Mouse (Mus musculus): ENCODE measurements around the gene Rpl4. TPM values are rescaled to one million over a fixed set of nuclear protein-coding genes. Genes with fewer than 3 reads are reported as not detected.

Gene Rpl4
- polyA plus RNA-seq, 1 experiment from 2014 or later = 668 TPM

- Histone ChIP-seq H3K27me3 (no peaks in the 10 kb centered on the region), H3K4me2 (no peak overlapping the region), H3K4me3 (no peak overlapping the region), H3K9ac (no peak overlapping the region), H3K9me3 (no peaks in the 10 kb centered on the region), H3K27ac (replicated peaks) (no peak overlapping the region), H3K36me3 (no peaks in the 10 kb centered on the region), H3K4me1 (replicated peaks) (peaks cover 17% of the 10 kb centered on the region; the same call in 1 of the 2 replicates)
- ATAC-seq (ENCODE audit: low read depth) = no peak
Observed at GRCm38 (mm10) chr9:64225805-64226204, 52.6 kb downstream of the Rpl4 start.

GRCm38 (mm10) chr9:64227736-64228135 is 54.6 kb downstream of the Rpl4 start:
- H3K4me3 ChIP-seq = no peak overlapping the region
- no peak overlapping the region for H3K9ac ChIP-seq
- no peak for ATAC-seq (ENCODE audit: low read depth)
- 86% methylated on average over 12 of the region's 12 CpGs for WGBS
- no peak overlapping the region for H3K4me2 ChIP-seq
- H3K27ac ChIP-seq (replicated peaks) = no peak overlapping the region
- peaks cover 36% of the 10 kb centered on the region for H3K4me1 ChIP-seq (replicated peaks)
- no peaks in the 10 kb centered on the region for H3K9me3 ChIP-seq
- no peaks in the 10 kb centered on the region for H3K27me3 ChIP-seq
- H3K36me3 ChIP-seq = no peaks in the 10 kb centered on the region

Small RNA genes within 50 kb of the gene (microRNA-seq; reads per million reads assigned to microRNA genes)
- not detected for gene Gm24106

Other genes starting within 250 kb of the Rpl4 start
- 3.8 and 4.1 TPM in 2 replicates for gene Smad6, start 151.3 kb upstream of the Rpl4 start, polyA plus RNA-seq (2015; fragmentation: Nextera tagmentation; extraction: Ambion mirVana)
- not detected in 2 replicates for gene Lctl, start 56.2 kb upstream of the Rpl4 start, polyA plus RNA-seq (2015; fragmentation: Nextera tagmentation; extraction: Ambion mirVana)
- gene Zwilch, start 271 bp upstream of the Rpl4 start, polyA plus RNA-seq (2015; fragmentation: Nextera tagmentation; extraction: Ambion mirVana) = 5.0 and 9.5 TPM in 2 replicates
- gene Snapc5, start 5.9 kb downstream of the Rpl4 start, polyA plus RNA-seq (2015; fragmentation: Nextera tagmentation; extraction: Ambion mirVana) = 38.4 and 43.0 TPM in 2 replicates
- 2.1 and 2.9 TPM in 2 replicates for gene Uchl4, start 61.8 kb downstream of the Rpl4 start, polyA plus RNA-seq (2015; fragmentation: Nextera tagmentation; extraction: Ambion mirVana)
- 54.1 and 61.0 TPM in 2 replicates for gene Map2k1, start 80.3 kb downstream of the Rpl4 start, polyA plus RNA-seq (2015; fragmentation: Nextera tagmentation; extraction: Ambion mirVana)
- gene Tipin, start 108.2 kb downstream of the Rpl4 start, polyA plus RNA-seq (2015; fragmentation: Nextera tagmentation; extraction: Ambion mirVana) = 78.9 and 80.5 TPM in 2 replicates
- 20.6 and 23.4 TPM in 2 replicates for gene Dis3l, start 167.9 kb downstream of the Rpl4 start, polyA plus RNA-seq (2015; fragmentation: Nextera tagmentation; extraction: Ambion mirVana)
- gene Megf11, start 212.3 kb downstream of the Rpl4 start, polyA plus RNA-seq (2015; fragmentation: Nextera tagmentation; extraction: Ambion mirVana) = 18.0 and 19.9 TPM in 2 replicates

Measured in neural tube, embryonic 13.5 days (tissue).